Mouse (Mus musculus): Measurements from ENCODE around the gene Slc7a4.

DNA sequence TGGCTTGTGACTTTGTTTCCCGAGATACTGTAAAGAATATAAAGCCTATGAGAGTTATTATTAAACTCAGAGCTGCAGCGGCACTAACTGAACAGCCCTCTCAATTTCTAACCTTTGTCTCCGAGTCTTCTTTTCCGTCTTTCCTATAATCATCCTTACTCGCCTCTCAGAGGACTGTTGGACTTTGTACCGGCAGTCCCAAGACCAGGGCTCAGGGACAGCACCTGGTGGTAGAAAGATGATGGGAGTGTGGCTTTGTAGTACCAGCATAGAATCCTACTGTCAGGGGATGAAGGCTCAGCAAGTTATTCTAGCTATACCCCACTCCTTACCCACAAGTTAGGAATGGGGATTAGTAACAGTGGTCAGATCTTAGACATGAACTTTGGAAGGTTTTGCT lies 56.8 kb downstream of the Slc7a4 start:
- no peak for TF ChIP-seq CTCF (conservative IDR thresholded peaks at IDR 0.05 in 1 of 2, IDR thresholded peaks at IDR 0.05 in 1 of 2; ENCODE audit: low read depth in 2 of 2, low read length in 2 of 2)
- no peak for TF ChIP-seq JUND (conservative IDR thresholded peaks at IDR 0.05; ENCODE audit: low read depth, low read length)
- TF ChIP-seq POLR2A (IDR thresholded peaks at IDR 0.05; ENCODE audit: low read depth, low read length): no peak
- no peak for TF ChIP-seq EP300 (IDR thresholded peaks at IDR 0.05; ENCODE audit: low read length)
- no peak for TF ChIP-seq MAX (IDR thresholded peaks at IDR 0.05; ENCODE audit: low read length)
- TF ChIP-seq ZKSCAN1 (IDR thresholded peaks at IDR 0.05; ENCODE audit: borderline replicate concordance, low read depth, low read length): no peak
- no peak for TF ChIP-seq IRF4 (IDR thresholded peaks at IDR 0.05; ENCODE audit: low read depth, low read length)
- no peak for TF ChIP-seq E2F4 (IDR thresholded peaks at IDR 0.05; ENCODE audit: insufficient replicate concordance, low read depth, low read length)
- TF ChIP-seq NELFE (IDR thresholded peaks at IDR 0.05; ENCODE audit: low read depth, low read length): no peak
- no peak for TF ChIP-seq TCF12 (IDR thresholded peaks at IDR 0.05; ENCODE audit: low read depth, low read length)
- no peak for TF ChIP-seq ZMIZ1 (IDR thresholded peaks at IDR 0.05; ENCODE audit: low read depth, low read length)
- no peak for TF ChIP-seq NRF1 (IDR thresholded peaks at IDR 0.05; ENCODE audit: low read depth, low read length)
